Mouse (Mus musculus) heart, postnatal 25 days (tissue): Measurements from ENCODE around the gene Elk3. TPM values are rescaled to one million over a fixed set of nuclear protein-coding genes. Genes with fewer than 3 reads are reported as not detected.
A peak's percentile ranks its signal among the peaks of the same experiment; 100 is the strongest.

Experiments
- DNase-seq: peaks from one replicate; pipeline ENCODE4 v3.0.0; 2022; ENCODE audit warnings: low spot score
- intact Hi-C: fragments of 180-260 bp; cut with DNase I; formaldehyde crosslinking; loops from one replicate; pipeline ENCODE4 v1.15.1; 2025
- total RNA-seq, 2 experiments: library from RNA; stranded (reverse); gene quantifications; 2 replicates each; pipeline ENCODE4 v1.2.3; 2021

The Elk3 gene
- total RNA-seq, 2 experiments from 2014 or later, result 45.1 to 48.7 TPM

DNA sequence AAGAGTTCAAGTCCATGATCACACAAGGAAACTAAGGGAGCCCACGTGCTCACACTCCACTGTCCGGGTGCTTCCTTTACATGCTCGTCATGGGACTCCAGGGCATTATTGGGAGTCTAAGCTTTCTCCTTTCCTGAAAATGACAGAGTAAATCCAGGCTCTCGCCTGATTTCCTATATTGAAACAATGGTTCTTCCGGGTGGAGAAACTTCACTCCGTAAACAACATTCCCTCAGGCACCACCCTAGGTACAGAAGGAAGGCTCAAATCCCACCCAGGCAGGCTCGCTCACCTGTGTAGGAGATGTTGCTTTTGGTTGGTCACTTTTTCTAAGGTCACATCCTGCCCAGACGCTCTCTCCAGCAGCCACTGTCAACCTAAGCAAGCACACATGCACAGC, 9.1 kb downstream of the Elk3 start:
- intact Hi-C loops, result no loop called here
- no peak for DNase-seq

DNA sequence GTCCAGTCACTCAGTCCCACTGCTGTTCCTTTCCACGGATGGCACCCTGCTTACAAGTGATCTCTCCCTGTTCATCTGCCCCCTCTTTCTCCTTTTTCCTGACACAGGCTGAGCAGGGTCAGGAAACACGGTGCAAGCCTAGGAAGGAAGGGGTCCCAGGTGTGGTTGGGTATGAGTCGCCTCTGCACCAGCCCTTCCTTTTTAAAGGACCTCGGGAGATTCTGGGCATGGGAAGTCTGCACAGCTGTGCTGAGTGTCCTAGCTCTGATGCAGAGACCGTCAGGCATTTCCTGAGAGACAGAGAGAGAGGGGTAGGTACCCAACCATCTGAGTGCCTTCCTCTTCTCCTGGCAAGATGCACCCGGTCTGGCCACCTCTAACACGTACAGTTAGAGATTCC, 12.7 kb downstream of the Elk3 start:
- DNase-seq, result no peak
- intact Hi-C loops, result no loop called here

DNA sequence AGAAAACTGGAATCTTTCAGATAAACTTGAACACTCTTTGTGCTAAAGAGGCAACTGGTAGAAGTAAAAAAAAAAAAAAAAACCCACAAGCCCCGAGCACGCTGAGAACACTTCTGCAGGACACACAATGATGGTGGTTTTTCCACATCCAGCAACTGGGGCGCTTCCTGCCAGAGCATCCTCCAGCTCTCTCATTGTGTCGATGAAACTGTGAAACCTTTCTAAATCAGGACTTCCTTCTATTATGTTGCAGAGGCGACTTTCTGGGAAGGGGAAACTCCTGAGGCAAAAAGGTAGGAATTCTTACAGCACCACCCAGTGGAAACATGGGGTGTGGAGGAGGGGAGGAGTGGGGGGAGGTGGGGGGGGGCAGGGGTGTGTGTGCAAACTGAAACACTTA, 13.2 kb downstream of the Elk3 start:
- intact Hi-C loops, result loop anchor here (2.0 kb wide), 1 partner anchor 121 kb away; no protein-coding TSS in a partner anchor
- no peak for DNase-seq

DNA sequence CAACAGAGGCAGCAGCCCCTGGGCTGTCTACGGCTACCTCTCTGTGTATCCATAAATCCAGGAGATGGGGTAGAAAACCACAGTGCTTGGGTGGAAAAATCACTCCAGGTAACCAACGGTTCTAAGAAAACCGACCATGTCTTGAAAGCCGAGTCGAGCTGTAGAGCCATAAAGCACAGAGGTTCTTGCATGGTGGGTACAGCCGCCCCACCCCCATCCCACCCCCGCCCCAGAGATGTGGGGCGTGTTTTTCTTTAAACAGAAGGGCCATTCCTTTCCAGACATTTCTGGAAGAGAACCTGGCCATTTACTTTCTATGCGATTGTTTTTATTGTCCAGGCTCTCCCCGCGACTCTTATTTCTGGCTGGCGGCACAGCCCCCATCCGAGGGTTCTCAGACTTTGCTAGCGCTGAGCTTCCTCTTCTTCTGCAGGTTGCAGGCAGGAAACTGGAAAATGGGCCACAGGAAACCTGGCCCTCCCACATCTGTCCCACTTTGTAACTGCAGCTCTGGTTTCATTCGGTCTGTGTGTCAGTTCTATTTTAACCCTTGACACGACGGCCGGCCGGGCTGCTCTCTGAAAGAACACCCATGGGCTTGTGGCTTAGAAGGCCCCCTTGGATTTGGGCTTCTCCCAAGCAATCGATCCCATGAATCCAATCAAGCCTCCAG, 16.3 kb downstream of the Elk3 start:
- intact Hi-C loops, result no loop called here
- DNase-seq, result no peak

DNA sequence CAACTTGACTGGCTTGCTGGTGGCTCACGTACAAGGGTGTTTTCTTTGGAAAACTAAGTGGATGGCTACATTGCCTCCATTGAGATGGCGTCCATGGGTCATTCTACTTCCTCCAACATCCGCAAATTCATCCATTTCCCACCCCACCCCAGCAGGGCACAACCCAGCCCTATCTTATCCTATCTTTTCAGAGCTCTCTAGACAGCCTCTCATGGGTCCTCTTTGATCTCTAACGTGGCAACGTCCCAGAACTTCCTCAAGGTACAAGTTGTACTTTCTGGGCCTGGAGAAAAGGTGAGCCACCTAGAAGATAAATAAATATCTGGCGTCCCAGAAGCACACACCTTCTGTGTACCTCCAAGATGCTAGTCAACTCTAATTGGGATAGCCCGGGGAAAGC, 17.3 kb downstream of the Elk3 start:
- no peak for DNase-seq
- intact Hi-C loops, result loop anchor here (2.0 kb wide), 4 partner anchors 17 to 135 kb away; partner anchors contain the start of gene Elk3

DNA sequence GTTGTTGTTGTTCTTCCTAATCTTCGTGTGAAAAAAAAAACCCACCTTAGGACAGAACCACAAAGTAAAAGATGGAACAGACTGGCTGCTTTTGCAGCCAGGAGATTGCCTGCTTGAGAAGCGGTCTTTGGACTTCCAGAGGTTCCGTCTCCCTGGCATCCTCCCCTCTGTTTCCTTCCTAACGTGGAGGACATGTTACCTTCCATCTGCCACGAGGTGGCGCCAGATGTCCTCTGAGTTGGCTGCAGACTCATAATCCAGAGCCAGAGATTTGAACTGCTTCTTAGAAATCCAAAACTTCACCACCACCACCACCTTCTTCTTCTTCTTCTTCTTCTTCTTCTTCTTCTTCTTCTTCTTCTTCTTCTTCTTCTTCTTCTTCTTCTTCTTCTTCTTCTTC, 19.1 kb downstream of the Elk3 start:
- DNase-seq, result peak; percentile 67
- intact Hi-C loops, result loop anchor here (1.0 to 2.0 kb wide), 6 partner anchors 19 to 179 kb away; partner anchors contain the start of genes Cdk17 and Elk3

DNA sequence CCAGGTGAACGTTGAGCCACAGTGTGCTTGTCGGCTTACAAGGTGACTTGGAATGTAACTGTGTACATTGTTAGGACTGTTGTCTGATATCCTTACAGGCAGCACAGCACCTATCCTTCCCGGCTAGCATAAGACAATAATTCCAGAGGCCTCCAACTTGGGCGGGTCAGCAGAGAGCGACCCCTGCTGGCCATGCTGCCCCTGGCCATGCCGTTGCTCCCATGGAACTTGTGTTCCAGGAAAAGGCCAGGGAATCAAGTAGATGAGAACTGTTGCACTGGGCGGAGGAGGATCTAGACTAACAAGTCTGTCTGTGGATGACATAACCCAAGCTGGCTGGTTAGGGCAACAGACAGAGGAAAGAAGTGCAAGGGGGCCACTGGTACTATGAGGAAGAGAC, 19.6 kb downstream of the Elk3 start:
- DNase-seq, result no peak
- intact Hi-C loops, result loop anchor here (2.0 kb wide), 1 partner anchor 131 kb away; the partner anchor contains the start of gene Cdk17

DNA sequence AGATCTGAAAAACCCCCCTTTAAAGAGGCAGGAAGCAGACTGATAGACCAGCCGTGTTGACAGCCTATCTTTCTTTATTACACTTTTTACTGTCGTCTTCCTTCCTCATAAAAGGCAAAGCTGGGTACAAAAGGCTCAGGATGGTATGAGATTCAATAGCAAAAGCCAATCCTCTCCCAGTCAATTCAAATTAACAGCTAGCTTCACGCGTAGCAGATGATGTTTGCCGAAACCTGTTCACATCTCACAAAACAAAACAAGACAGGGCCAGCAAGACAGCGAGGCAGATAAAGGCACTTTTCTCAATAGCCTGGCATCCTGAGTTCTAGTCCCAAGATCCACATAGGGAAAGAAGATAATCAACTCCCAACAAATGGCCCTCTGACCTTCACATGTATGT, 21.5 kb downstream of the Elk3 start:
- DNase-seq, result no peak
- intact Hi-C loops, result loop anchor here (10.0 kb wide), 1 partner anchor 225 kb away; no protein-coding TSS in a partner anchor

DNA sequence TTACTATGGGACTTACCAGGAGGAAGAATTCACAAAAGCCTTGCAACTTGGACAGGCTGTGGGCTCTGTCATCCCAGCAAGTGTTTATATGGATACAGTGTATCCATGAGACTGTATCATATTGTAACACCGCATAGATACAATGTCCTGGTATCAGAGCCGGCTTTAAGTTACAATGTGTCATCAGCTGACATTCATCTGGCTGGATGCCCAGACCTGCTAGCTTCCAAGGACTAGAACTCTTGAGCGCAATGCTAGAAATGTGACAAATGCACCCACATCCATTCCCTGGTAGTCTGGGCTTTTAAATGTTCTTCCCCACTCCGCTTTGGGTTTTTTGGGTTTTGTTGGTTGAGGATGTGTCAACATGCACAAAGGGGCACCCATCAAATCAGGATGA, 22.6 kb downstream of the Elk3 start:
- intact Hi-C loops, result loop anchor here (10.0 kb wide), 1 partner anchor 224 kb away; no protein-coding TSS in a partner anchor
- DNase-seq, result no peak

DNA sequence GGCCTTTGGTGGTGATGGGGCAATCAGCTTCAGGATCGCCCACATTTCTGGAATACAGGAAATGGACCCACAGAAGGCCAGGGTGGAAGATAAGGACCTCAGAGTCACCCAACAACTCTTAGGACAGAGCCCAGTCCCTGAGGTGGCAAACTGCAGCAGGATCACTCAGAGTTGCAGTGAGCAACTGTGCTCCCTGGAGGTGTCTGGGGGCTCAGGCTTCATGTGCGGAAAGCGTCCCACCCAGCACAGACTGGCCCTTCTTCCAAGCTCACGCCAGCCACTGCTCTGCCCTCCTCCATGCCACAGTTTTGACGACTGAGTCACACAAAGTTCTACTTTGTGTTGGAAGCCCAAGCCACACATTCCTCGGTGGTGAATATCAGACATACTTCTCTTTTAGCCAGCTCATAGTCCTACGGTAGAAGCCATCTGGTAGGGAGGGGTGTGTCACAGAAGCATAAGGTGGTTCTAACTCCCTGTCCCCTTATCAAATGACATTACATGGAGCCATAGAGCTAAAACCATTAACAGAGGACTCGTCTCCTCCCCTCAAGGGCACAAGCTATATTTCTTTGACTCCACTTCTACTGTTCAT, 23.3 kb downstream of the Elk3 start:
- intact Hi-C loops, result loop anchor here (10.0 kb wide), 1 partner anchor 223 kb away; no protein-coding TSS in a partner anchor
- no peak for DNase-seq

DNA sequence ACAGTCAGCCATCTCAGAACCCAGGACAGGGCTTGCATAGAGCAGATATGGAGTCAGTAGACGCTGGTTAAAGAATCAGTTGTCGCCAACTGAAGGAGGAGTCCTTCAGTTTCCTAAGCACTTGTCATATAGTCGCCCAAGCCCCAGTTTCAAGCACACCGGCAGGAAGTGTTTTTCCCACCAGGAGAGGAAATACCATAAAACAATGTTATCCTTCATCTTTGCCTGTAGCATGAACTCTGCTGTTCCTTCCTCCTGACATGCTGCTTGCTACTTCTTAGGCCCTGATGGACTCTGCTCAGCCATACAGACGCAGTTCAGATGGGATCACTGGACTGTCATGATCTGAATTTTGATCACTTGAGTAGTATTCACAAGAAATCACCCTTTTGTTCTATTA, 25.4 kb downstream of the Elk3 start:
- intact Hi-C loops, result loop anchor here (10.0 kb wide), 1 partner anchor 221 kb away; no protein-coding TSS in a partner anchor
- DNase-seq, result no peak

DNA sequence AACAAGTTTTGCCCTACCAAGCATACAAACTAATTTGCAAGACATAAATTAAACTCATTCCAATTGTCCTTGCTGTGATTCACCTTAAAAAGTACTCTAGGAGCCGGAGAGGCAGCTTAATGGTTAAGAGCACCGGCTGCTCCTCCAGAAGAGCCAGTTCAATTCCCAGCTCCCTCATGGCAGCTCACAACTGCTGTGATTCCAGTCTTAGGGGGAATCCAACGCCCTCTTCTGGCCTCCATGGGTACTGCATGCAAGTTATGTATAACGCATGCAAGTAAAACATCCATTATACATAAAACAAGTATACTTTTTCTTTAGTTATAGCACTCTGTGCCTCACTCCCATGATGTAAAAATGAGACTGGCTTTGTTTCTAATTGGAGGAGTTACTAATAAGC, 27.7 kb downstream of the Elk3 start:
- intact Hi-C loops, result loop anchor here (10.0 kb wide), 1 partner anchor 218 kb away; no protein-coding TSS in a partner anchor
- DNase-seq, result no peak

DNA sequence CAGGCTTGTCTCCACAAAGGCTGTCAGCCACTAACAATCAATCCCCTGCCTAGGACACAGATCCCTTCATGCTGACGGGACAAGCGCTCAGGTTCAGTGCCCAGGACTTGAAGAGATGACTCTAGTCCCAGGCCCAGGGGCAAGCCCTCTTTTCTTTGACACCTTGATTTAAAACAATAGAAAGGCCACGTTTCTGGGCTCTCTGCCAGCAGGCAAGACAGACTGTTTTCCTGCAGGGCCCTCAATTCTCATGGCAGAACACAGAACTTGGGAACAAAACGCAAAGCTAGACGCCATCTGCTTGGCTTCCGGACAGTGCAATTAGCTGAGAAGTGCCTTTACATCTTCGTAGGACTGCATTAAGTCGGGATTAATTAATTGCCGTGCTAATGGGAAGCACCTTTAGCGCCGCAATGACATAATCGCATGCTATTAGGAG, 28.4 kb downstream of the Elk3 start:
- peak; percentile 59 for DNase-seq
- intact Hi-C loops, result loop anchor here (10.0 kb wide), 1 partner anchor 218 kb away; no protein-coding TSS in a partner anchor

DNA sequence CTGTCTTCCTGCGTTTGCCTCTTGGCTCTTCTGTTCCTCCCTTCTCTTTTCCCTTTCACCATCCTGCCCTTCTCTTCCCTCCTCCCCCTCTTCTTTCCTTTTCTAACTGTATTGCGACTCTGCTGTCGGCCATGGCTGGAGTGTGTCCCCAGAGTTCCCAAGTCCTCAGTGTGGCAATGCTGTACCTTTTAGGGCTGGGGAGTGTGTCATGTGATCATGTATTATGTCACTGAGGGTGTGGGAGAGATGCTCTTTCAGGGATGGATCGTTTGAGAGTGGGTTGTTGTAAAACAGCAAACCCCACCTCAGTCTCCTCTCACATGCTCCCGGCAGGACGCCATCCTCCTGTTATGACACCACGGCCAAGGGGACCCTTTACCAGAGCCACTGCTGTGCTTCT, 29.8 kb downstream of the Elk3 start:
- intact Hi-C loops, result loop anchor here (10.0 kb wide), 1 partner anchor 216 kb away; no protein-coding TSS in a partner anchor
- DNase-seq, result no peak

DNA sequence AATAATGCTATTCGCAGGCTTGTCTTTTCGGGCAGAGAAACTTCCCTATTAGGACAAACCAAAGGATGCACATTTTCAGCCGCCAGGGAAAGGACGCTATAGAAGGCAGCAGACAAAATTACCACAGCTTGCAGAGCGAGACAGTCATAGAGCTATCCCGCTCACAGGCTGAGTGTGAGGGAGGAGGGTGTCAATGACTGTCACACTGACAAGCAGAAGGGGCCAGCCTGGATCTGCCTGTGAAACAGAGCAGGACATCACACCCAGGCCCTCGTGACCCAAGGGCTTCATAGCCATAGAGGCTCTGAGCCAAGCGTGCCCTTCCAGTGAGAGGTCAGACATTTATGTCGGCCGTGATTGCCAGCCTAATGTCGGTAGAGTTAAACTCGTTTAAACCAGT, 30.3 kb downstream of the Elk3 start:
- intact Hi-C loops, result loop anchor here (10.0 kb wide), 1 partner anchor 216 kb away; no protein-coding TSS in a partner anchor

DNA sequence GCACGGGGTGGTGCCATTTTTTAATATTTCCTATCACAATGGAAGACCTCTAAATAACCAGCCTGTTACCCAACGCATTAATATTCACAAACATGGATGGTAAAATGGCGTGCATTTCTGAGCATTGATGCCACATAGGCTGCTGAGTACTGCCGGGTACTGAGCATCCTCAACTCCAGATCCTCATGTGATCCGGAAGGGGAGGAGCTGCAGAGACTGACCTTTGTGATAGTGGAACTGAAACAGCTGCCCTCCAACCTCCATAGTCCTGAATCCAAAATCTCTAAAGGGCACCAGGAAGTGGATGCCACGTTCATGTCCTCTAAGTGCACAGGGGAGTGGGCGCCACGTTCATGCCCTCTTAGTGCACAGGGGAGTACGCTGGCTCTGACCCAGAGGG, 31.9 kb downstream of the Elk3 start:
- DNase-seq, result no peak
- intact Hi-C loops, result no loop called here

More for the DNA sequence above, 30.3 kb downstream of the Elk3 start:
- no peak for DNase-seq

DNA sequence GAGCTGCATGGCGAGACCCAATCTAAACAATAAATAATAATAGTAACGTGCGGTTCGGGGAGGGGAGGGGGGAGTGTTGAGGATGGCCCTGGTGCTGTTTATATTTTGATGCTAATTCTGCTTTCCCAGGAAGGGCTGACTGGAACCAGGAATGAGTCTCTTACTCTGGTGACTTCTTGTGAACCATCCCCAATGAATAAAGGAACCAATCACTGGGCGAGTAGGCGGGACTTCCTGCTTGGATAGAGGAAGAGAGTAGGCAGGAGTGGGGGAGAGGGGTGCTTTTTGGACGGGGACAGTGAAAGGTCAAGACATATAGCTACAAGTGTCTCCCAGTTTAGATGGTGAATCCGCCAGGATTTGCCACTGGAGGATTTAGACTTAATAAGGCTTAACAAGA, 32.6 kb downstream of the Elk3 start:
- intact Hi-C loops, result no loop called here

DNA sequence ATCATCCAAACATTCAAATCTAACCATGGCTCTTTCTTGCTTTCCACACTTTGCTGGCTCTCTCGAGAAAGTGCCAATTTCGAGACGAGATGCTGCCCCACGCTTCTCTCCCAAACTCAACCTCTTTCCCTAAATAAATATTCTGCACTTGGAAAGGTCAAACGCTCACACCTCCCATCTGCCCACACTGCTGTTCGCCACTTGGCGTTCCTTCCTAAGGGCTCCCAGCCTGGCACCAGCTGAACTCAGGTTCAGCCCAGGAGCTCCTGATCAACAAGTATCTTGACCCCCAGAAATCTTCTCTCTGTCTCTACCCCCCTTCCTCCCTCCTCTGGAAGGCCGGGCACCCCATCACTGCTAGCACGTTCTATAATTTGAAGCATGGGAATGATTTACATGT, 34.1 kb downstream of the Elk3 start:
- intact Hi-C loops, result no loop called here
- no peak for DNase-seq

More for the DNA sequence above, 32.6 kb downstream of the Elk3 start:
- DNase-seq, result no peak

DNA sequence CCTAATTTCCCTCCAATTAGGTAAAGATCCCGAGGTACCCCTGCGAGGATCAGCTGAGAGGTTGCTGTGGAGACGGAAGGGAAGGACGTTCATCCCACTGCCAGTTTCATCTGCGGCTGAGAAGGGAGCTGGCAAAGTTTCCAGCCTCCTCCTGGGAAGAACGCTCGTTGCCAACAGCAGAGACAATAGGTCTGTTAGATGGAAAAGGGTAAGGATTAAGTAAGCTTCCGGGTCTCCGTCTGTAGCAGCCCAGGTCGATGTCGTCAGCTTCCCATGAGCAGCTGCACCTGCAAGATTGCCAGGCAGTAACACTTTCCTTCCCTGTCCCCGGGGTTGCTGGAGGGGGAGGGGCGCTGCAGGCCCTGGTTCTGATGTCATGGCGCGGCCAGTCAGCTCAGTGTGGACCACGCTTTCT, 34.6 kb downstream of the Elk3 start:
- intact Hi-C loops, result no loop called here
- peak; percentile 65 for DNase-seq

DNA sequence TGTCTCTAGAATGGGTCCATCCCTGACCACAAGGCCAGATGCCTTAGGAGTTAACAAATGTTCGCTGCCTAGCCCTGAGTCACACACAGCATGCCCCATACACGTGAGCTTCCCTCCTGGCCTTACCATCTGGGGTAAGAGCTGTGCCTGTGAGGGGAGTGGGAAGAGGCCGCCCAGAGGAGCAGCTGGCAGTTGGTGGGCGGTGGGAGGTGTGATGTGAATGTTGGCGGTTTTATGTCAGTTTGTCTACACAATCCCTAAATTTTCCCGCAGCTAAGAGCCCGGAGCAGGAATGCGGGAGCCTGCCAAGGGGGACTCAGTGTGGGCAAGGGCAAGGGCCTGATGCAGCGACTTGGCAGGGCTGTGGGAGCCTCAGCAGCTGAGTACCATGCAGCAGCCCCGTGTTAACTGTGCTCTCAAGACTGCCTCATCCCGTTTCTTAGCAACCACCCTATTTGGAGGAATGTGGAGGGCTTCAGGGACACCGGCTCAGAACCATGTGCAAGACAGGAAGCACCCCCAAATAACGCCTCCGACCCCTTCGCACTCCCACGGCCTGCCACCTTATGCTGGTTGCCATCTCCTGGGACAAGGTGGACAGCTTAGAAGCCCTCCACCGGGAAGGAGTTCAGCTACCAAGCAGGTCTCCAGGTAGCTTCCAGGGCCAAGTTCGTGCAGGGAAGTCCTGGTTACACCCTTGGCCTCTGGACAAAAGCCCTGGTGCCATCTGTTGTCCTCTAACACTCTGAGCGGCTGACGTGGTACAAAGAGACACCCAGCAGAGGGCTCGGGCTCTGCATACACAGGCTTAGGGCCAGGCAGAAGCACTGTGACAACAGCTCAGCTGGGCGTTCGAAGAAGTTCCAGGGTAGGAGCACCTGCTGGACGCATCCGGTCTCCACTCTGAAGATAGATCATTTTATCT, 35.5 kb downstream of the Elk3 start:
- DNase-seq, result no peak

More for the DNA sequence above, 35.5 kb downstream of the Elk3 start:
- intact Hi-C loops, result no loop called here
